Mouse (Mus musculus) kidney, adult 2 months (tissue): ENCODE measurements around the gene Pdhx.

Experiments
- CTCF ChIP-seq: fragments of 200-500 bp; conservative IDR thresholded peaks from 2 replicates; pipeline ENCODE4 v1.5.1; 2011; ENCODE audit warnings: low read depth, mild to moderate bottlenecking, control low read depth, low read length, moderate library complexity, mixed read lengths; ENCODE audit not compliant: insufficient read depth, insufficient read length
- POLR2A ChIP-seq: fragments of 200-500 bp; IDR thresholded peaks from one replicate; pipeline ENCODE4 v1.6.1; 2011; ENCODE audit warnings: low read depth, low read length, control low read depth

DNA sequence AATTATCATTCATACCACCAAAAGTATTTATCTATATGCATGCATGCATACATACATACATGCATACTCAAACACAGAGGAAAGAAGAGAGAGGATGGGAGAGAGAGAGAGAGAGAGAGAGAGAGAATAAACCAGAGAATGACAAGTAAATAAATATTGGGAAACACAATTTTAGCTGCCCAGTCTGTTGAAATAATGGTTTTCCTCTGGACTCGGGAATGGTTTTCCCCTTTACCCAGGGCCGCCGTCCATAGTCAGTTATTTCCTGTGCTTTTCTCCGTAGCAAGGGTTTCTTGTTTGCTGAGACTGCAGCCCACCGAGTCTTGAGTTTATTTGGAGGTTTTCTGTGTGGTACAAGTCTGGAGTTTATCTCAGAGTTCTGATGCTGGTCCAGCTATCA is 8.4 kb upstream of the Pdhx start:
- TF ChIP-seq POLR2A (no peak), CTCF (no peak)
